ENCODE assay signal across 8 mouse cellular contexts in genomic region chr5:74432879-74433539, GRCm38 (mm10).
A peak's percentile ranks its signal among the peaks of the same experiment; 100 is the strongest.
DNase-seq lines count a peak whose midpoint lies in the region; ATAC-seq and TF ChIP-seq lines count a peak whose summit lies in the region.

No protein-coding gene starts in this region.

- no peaks in the 10 kb centered on the region for H3K36me3 ChIP-seq in lung, embryonic 16.5 days (ENCODE audit: control insufficient read depth, insufficient read depth, low read length)
- H3K36me3 ChIP-seq in forebrain, embryonic 15.5 days, result no peaks in the 10 kb centered on the region
- no peaks in the 10 kb centered on the region for H3K36me3 ChIP-seq in limb, embryonic 14.5 days (ENCODE audit: control insufficient read depth, insufficient read depth, low read length)

- no peaks in the 10 kb centered on the region for H3K27me3 ChIP-seq in lung, embryonic 16.5 days (ENCODE audit: control insufficient read depth, insufficient read depth, low read depth, low read length)
- H3K27me3 ChIP-seq in forebrain, embryonic 15.5 days, result no peaks in the 10 kb centered on the region
- no peaks in the 10 kb centered on the region for H3K27me3 ChIP-seq in limb, embryonic 14.5 days (ENCODE audit: control insufficient read depth, insufficient read depth, low read length)

- H3K4me2 ChIP-seq in lung, embryonic 16.5 days (ENCODE audit: low read depth, low read length), result peak overlapping the region; percentile 41
- H3K4me2 ChIP-seq in forebrain, embryonic 15.5 days (replicated peaks), result peak overlapping the region; percentile 31
- H3K4me2 ChIP-seq in limb, embryonic 14.5 days (replicated peaks; ENCODE audit: low read depth, low read length, severe bottlenecking), result peak overlapping the region; percentile 39

- H3K27ac ChIP-seq in lung, embryonic 16.5 days (ENCODE audit: low read length), result peak overlapping the region; percentile 13; the same call in 1 of the 2 replicates
- no peak overlapping the region for H3K27ac ChIP-seq in forebrain, embryonic 15.5 days (replicated peaks)
- H3K27ac ChIP-seq in limb, embryonic 14.5 days (replicated peaks; ENCODE audit: low read depth, low read length), result peak overlapping the region; percentile 49

- 23% methylated on average over 14 of the region's 14 CpGs for WGBS in lung, embryonic 16.5 days
- WGBS in forebrain, embryonic 15.5 days, result 25% methylated on average over 14 of the region's 14 CpGs
- 6% methylated on average over 14 of the region's 14 CpGs for WGBS in limb, embryonic 14.5 days

- peak; percentile 49 for ATAC-seq in lung, embryonic 16.5 days (ENCODE audit: low read depth)
- ATAC-seq in forebrain, embryonic 15.5 days (replicated peaks), result no peak
- ATAC-seq in limb, embryonic 14.5 days (ENCODE audit: low FRiP score, low read depth), result peak; percentile 87
- no peak for ATAC-seq in megakaryocyte progenitor cell, adult 5-6 weeks (replicated peaks; ENCODE audit: poor library complexity)
- no peak for ATAC-seq in megakaryocyte, adult 5-6 weeks (ENCODE audit: poor library complexity, severe bottlenecking)

- TF ChIP-seq POLR2A in limb, embryonic 14.5 days (IDR thresholded peaks at IDR 0.05; ENCODE audit: borderline replicate concordance, extremely low read depth, insufficient read depth, insufficient read length), result no peak

- H3K9me3 ChIP-seq in lung, embryonic 16.5 days (ENCODE audit: control insufficient read depth, low read length), result no peaks in the 10 kb centered on the region
- H3K9me3 ChIP-seq in forebrain, embryonic 15.5 days, result no peaks in the 10 kb centered on the region
- no peaks in the 10 kb centered on the region for H3K9me3 ChIP-seq in limb, embryonic 14.5 days (ENCODE audit: control insufficient read depth, low read length)

- peaks cover 2% of the 10 kb centered on the region; the same call in 1 of the 2 replicates for H3K4me1 ChIP-seq in lung, embryonic 16.5 days (replicated peaks; ENCODE audit: control insufficient read depth, insufficient read depth, low read length)
- H3K4me1 ChIP-seq in forebrain, embryonic 15.5 days, result peaks cover 10% of the 10 kb centered on the region
- peaks cover 10% of the 10 kb centered on the region; the same call in 1 of the 2 replicates for H3K4me1 ChIP-seq in limb, embryonic 14.5 days (ENCODE audit: control insufficient read depth, insufficient read depth, low read length)

- no peak for DNase-seq in lung, postnatal 14 days
- DNase-seq in limb, embryonic 14.5 days (ENCODE audit: low spot score), result peak; percentile 80
- DNase-seq in yolk sac, embryonic 10.5 days (ENCODE audit: low spot score), result peak; percentile 17
- DNase-seq in cerebellum, adult 11 months, result no peak

- H3K9ac ChIP-seq in lung, embryonic 16.5 days (ENCODE audit: low read length), result no peak overlapping the region
- peak overlapping the region; percentile 6; the same call in 1 of the 2 replicates for H3K9ac ChIP-seq in forebrain, embryonic 15.5 days (replicated peaks)
- H3K9ac ChIP-seq in limb, embryonic 14.5 days (ENCODE audit: low read depth, low read length, severe bottlenecking), result no peak overlapping the region

- H3K4me3 ChIP-seq in lung, embryonic 16.5 days (ENCODE audit: low read length), result peak overlapping the region; percentile 4
- H3K4me3 ChIP-seq in forebrain, embryonic 15.5 days, result no peak overlapping the region
- H3K4me3 ChIP-seq in limb, embryonic 14.5 days (replicated peaks; ENCODE audit: low read length), result peak overlapping the region; percentile 9; the same call in 1 of the 2 replicates

Comparison
In these comparisons a context has a peak if more than half of its experiments do, and no peak if none do; other contexts are left out.
1. ATAC-seq: peak in lung, embryonic 16.5 days (single experiment) and limb, embryonic 14.5 days (single experiment); none in forebrain, embryonic 15.5 days (single experiment), megakaryocyte progenitor cell, adult 5-6 weeks (single experiment) and megakaryocyte, adult 5-6 weeks (single experiment).
2. DNase-seq: peak in limb, embryonic 14.5 days (single experiment) and yolk sac, embryonic 10.5 days (single experiment); none in lung, postnatal 14 days (single experiment) and cerebellum, adult 11 months (single experiment).
3. Peak in every context shown above with its lines, with median percentiles within 50 percentile points of each other: H3K4me2 ChIP-seq.